Mouse (Mus musculus) embryonic fibroblast, embryonic 13.5 days (primary cell): ENCODE data around the gene Odc1.

Experiments used
- CTCF ChIP-seq: IDR thresholded peaks from 2 replicates; pipeline ENCODE4 v1.5.1; 2011; ENCODE audit warnings: mild to moderate bottlenecking, control low read depth, low read length, moderate library complexity, borderline replicate concordance; ENCODE audit not compliant: insufficient read depth
- POLR2A ChIP-seq: IDR thresholded peaks from 2 replicates; pipeline ENCODE4 v1.6.1; 2011; ENCODE audit warnings: low read depth, mild to moderate bottlenecking, control low read depth, low read length, moderate library complexity

DNA sequence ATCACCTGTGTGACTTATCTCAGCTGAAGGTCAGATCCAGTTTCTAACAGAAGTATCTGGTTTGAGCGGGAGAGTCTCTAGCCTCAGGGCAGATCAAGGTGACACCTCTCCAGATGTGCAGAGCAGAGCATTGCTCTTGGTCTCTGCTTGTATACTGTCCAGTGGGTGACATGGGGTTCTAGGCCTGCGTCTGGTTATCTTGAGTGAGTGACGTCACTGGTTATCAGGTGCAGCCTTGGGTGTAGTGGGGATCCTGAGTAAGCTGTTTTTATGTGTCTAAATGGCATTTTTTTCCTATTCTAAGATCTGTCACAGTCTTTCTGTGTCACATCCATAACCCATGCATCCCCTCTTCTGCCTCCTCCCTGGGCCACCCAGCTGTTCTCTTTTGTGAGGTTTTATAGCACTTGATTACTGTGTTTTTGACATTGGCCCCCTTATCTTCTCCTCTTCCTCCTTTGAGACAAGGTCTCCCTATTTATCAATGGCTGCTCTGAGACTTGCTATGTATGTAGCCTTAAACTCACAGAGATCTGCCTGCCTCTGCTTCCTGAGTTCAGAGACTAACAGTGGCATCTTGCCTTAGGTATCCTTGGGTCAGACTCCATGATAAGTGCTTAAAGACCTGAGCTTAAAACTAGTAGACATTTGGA, 20.9 kb downstream of the Odc1 start:
- TF ChIP-seq CTCF (no peak), POLR2A (no peak)
